Mouse (Mus musculus): ENCODE measurements around the gene Kcnh1. TPM values are rescaled to one million over a fixed set of nuclear protein-coding genes. Genes with fewer than 3 reads are reported as not detected.

The Kcnh1 gene
- polyA plus RNA-seq, 1 experiment: 0.27 TPM

GRCm38 (mm10) chr1:192532212-192532611 lies 341.6 kb downstream of the Kcnh1 start:
- H3K4me3 ChIP-seq (ENCODE audit: low read depth, low read length): no peak overlapping the region
- TF ChIP-seq EP300 (IDR thresholded peaks at IDR 0.05; ENCODE audit: insufficient read depth, low read depth, low read length) (no peak), CTCF (IDR thresholded peaks at IDR 0.05; ENCODE audit: low read depth, low read length) (no peak), POLR2A (IDR thresholded peaks at IDR 0.05; ENCODE audit: insufficient read depth, low read length) (no peak)

GRCm38 (mm10) chr1:192533016-192533415 lies 342.4 kb downstream of the Kcnh1 start:
- Histone ChIP-seq H3K9me3 (replicated peaks; ENCODE audit: control insufficient read depth, insufficient read depth, low read length, poor library complexity, severe bottlenecking) (no peaks in the 10 kb centered on the region), H3K4me3 (ENCODE audit: low read depth, low read length) (no peak overlapping the region), H3K9ac (ENCODE audit: low read depth, poor library complexity, severe bottlenecking) (no peak overlapping the region), H3K4me1 (ENCODE audit: control insufficient read depth, insufficient read depth, low read length) (no peaks in the 10 kb centered on the region), H3K27ac (ENCODE audit: insufficient read depth, low read length) (no peak overlapping the region), H3K27me3 (ENCODE audit: control insufficient read depth, insufficient read depth, low read length, poor library complexity, severe bottlenecking) (no peaks in the 10 kb centered on the region), H3K36me3 (ENCODE audit: control insufficient read depth, insufficient read depth, low read length, poor library complexity, severe bottlenecking) (no peaks in the 10 kb centered on the region)
- TF ChIP-seq EP300 (IDR thresholded peaks at IDR 0.05; ENCODE audit: insufficient read depth, low read depth, low read length) (no peak), POLR2A (IDR thresholded peaks at IDR 0.05; ENCODE audit: insufficient read depth, low read length) (no peak), CTCF (IDR thresholded peaks at IDR 0.05; ENCODE audit: low read depth, low read length) (no peak)

More at GRCm38 (mm10) chr1:192532212-192532611, 341.6 kb downstream of the Kcnh1 start:
- Histone ChIP-seq H3K27me3 (ENCODE audit: control insufficient read depth, insufficient read depth, low read length, poor library complexity, severe bottlenecking) (no peaks in the 10 kb centered on the region), H3K27ac (ENCODE audit: insufficient read depth, low read length) (no peak overlapping the region), H3K4me1 (ENCODE audit: control insufficient read depth, insufficient read depth, low read length) (no peaks in the 10 kb centered on the region), H3K9ac (ENCODE audit: low read depth, poor library complexity, severe bottlenecking) (no peak overlapping the region), H3K9me3 (replicated peaks; ENCODE audit: control insufficient read depth, insufficient read depth, low read length, poor library complexity, severe bottlenecking) (no peaks in the 10 kb centered on the region), H3K36me3 (ENCODE audit: control insufficient read depth, insufficient read depth, low read length, poor library complexity, severe bottlenecking) (no peaks in the 10 kb centered on the region)

GRCm38 (mm10) chr1:192536440-192536839 lies 345.9 kb downstream of the Kcnh1 start:
- Histone ChIP-seq H3K27ac (ENCODE audit: insufficient read depth, low read length) (no peak overlapping the region), H3K4me1 (ENCODE audit: control insufficient read depth, insufficient read depth, low read length) (no peaks in the 10 kb centered on the region), H3K4me3 (ENCODE audit: low read depth, low read length) (no peak overlapping the region), H3K9ac (ENCODE audit: low read depth, poor library complexity, severe bottlenecking) (no peak overlapping the region), H3K9me3 (replicated peaks; ENCODE audit: control insufficient read depth, insufficient read depth, low read length, poor library complexity, severe bottlenecking) (no peaks in the 10 kb centered on the region), H3K36me3 (ENCODE audit: control insufficient read depth, insufficient read depth, low read length, poor library complexity, severe bottlenecking) (no peaks in the 10 kb centered on the region), H3K27me3 (ENCODE audit: control insufficient read depth, insufficient read depth, low read length, poor library complexity, severe bottlenecking) (no peaks in the 10 kb centered on the region)
- TF ChIP-seq EP300 (IDR thresholded peaks at IDR 0.05; ENCODE audit: insufficient read depth, low read depth, low read length) (no peak), CTCF (IDR thresholded peaks at IDR 0.05; ENCODE audit: low read depth, low read length) (no peak), POLR2A (IDR thresholded peaks at IDR 0.05; ENCODE audit: insufficient read depth, low read length) (no peak)

DNA sequence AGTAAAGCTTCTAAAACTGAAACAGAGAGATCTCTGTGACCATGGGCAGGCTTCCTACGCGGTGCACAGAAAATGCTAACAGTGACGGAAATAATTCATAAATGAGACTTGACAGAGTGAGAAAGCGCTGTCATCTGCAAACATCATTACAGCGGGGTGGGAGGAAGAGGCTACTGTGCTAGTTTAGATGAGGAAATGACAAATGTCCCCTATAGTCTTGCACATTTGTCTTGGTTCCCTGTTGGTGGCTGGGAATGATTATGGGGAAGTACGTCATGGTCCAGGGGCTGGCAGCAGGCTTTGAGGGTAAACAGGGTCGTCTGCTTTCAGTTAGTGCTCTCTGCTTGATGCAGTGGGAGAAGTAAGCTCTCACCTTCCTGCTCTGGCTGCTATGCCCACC lies 346.6 kb downstream of the Kcnh1 start:
- Histone ChIP-seq H3K36me3 (ENCODE audit: control insufficient read depth, insufficient read depth, low read length, poor library complexity, severe bottlenecking) (no peaks in the 10 kb centered on the region), H3K27ac (ENCODE audit: insufficient read depth, low read length) (no peak overlapping the region), H3K27me3 (ENCODE audit: control insufficient read depth, insufficient read depth, low read length, poor library complexity, severe bottlenecking) (no peaks in the 10 kb centered on the region), H3K9me3 (replicated peaks; ENCODE audit: control insufficient read depth, insufficient read depth, low read length, poor library complexity, severe bottlenecking) (no peaks in the 10 kb centered on the region), H3K4me3 (ENCODE audit: low read depth, low read length) (no peak overlapping the region), H3K9ac (ENCODE audit: low read depth, poor library complexity, severe bottlenecking) (no peak overlapping the region), H3K4me1 (ENCODE audit: control insufficient read depth, insufficient read depth, low read length) (no peaks in the 10 kb centered on the region)
- no peak for TF ChIP-seq CTCF (IDR thresholded peaks at IDR 0.05; ENCODE audit: low read depth, low read length)
- TF ChIP-seq POLR2A (IDR thresholded peaks at IDR 0.05; ENCODE audit: insufficient read depth, low read length): no peak
- TF ChIP-seq EP300 (IDR thresholded peaks at IDR 0.05; ENCODE audit: insufficient read depth, low read depth, low read length): no peak

GRCm38 (mm10) chr1:192542093-192542492 lies 351.5 kb downstream of the Kcnh1 start:
- no peaks in the 10 kb centered on the region for H3K9me3 ChIP-seq (replicated peaks; ENCODE audit: control insufficient read depth, insufficient read depth, low read length, poor library complexity, severe bottlenecking)
- no peak overlapping the region for H3K9ac ChIP-seq (ENCODE audit: low read depth, poor library complexity, severe bottlenecking)
- TF ChIP-seq CTCF (IDR thresholded peaks at IDR 0.05; ENCODE audit: low read depth, low read length): no peak
- TF ChIP-seq POLR2A (IDR thresholded peaks at IDR 0.05; ENCODE audit: insufficient read depth, low read length): no peak
- TF ChIP-seq EP300 (IDR thresholded peaks at IDR 0.05; ENCODE audit: insufficient read depth, low read depth, low read length): no peak
- no peaks in the 10 kb centered on the region for H3K27me3 ChIP-seq (ENCODE audit: control insufficient read depth, insufficient read depth, low read length, poor library complexity, severe bottlenecking)
- H3K4me1 ChIP-seq (ENCODE audit: control insufficient read depth, insufficient read depth, low read length): no peaks in the 10 kb centered on the region
- no peaks in the 10 kb centered on the region for H3K36me3 ChIP-seq (ENCODE audit: control insufficient read depth, insufficient read depth, low read length, poor library complexity, severe bottlenecking)
- H3K27ac ChIP-seq (ENCODE audit: insufficient read depth, low read length): no peak overlapping the region
- H3K4me3 ChIP-seq (ENCODE audit: low read depth, low read length): no peak overlapping the region

GRCm38 (mm10) chr1:192543686-192544085 lies 353.1 kb downstream of the Kcnh1 start:
- Histone ChIP-seq H3K27ac (ENCODE audit: insufficient read depth, low read length) (no peak overlapping the region), H3K4me1 (ENCODE audit: control insufficient read depth, insufficient read depth, low read length) (no peaks in the 10 kb centered on the region), H3K9me3 (replicated peaks; ENCODE audit: control insufficient read depth, insufficient read depth, low read length, poor library complexity, severe bottlenecking) (no peaks in the 10 kb centered on the region)

More at GRCm38 (mm10) chr1:192543686-192544085, 353.1 kb downstream of the Kcnh1 start:
- Histone ChIP-seq H3K27me3 (ENCODE audit: control insufficient read depth, insufficient read depth, low read length, poor library complexity, severe bottlenecking) (no peaks in the 10 kb centered on the region), H3K36me3 (ENCODE audit: control insufficient read depth, insufficient read depth, low read length, poor library complexity, severe bottlenecking) (no peaks in the 10 kb centered on the region), H3K9ac (ENCODE audit: low read depth, poor library complexity, severe bottlenecking) (no peak overlapping the region), H3K4me3 (ENCODE audit: low read depth, low read length) (no peak overlapping the region)
- no peak for TF ChIP-seq POLR2A (IDR thresholded peaks at IDR 0.05; ENCODE audit: insufficient read depth, low read length)

Measured in ES-Bruce4 (cell line).